Mouse (Mus musculus) retina, embryonic 14.5 days (tissue): ENCODE measurements around the gene Grk6.

Experiments
- DNase-seq: peaks from one replicate; pipeline ENCODE4 v3.0.0-alpha.2; 2015; ENCODE audit warnings: low spot score

The Grk6 gene

GRCm38 (mm10) chr13:55484520-55485088 is 39.7 kb downstream of the Grk6 start:
- DNase-seq = no peak

- DNase-seq = peak; percentile 43
Observed at GRCm38 (mm10) chr13:55486029-55486794, 41.3 kb downstream of the Grk6 start.

GRCm38 (mm10) chr13:55486916-55487577 is 42.2 kb downstream of the Grk6 start:
- DNase-seq = peak; percentile 66

- DNase-seq = peak; percentile 80
Observed at GRCm38 (mm10) chr13:55487578-55488498, 43.0 kb downstream of the Grk6 start, which contains the start of gene Dbn1. TSS of gene Dbn1 (minus strand) at chr13:55488111.

- DNase-seq = no peak
Observed at GRCm38 (mm10) chr13:55494257-55494656, 49.4 kb downstream of the Grk6 start.

GRCm38 (mm10) chr13:55494883-55495621 is 50.2 kb downstream of the Grk6 start:
- no peak for DNase-seq

GRCm38 (mm10) chr13:55495702-55496101 is 50.8 kb downstream of the Grk6 start:
- DNase-seq = no peak

GRCm38 (mm10) chr13:55496661-55497060 is 51.8 kb downstream of the Grk6 start:
- DNase-seq = no peak

GRCm38 (mm10) chr13:55498906-55499305 is 54.0 kb downstream of the Grk6 start:
- no peak for DNase-seq

GRCm38 (mm10) chr13:55500575-55500974 is 55.7 kb downstream of the Grk6 start:
- DNase-seq = no peak

GRCm38 (mm10) chr13:55502405-55502804 is 57.5 kb downstream of the Grk6 start:
- no peak for DNase-seq

GRCm38 (mm10) chr13:55504390-55504789 is 59.5 kb downstream of the Grk6 start:
- no peak for DNase-seq

GRCm38 (mm10) chr13:55505810-55506209 is 60.9 kb downstream of the Grk6 start:
- DNase-seq = no peak

GRCm38 (mm10) chr13:55506697-55507096 is 61.8 kb downstream of the Grk6 start:
- no peak for DNase-seq

- DNase-seq = peak; percentile 49
Observed at GRCm38 (mm10) chr13:55507877-55508276, 63.0 kb downstream of the Grk6 start.

GRCm38 (mm10) chr13:55508531-55508930 is 63.7 kb downstream of the Grk6 start:
- DNase-seq = no peak

- no peak for DNase-seq
Observed at GRCm38 (mm10) chr13:55510332-55510667, 65.4 kb downstream of the Grk6 start.
